Mouse (Mus musculus): ENCODE data around the gene H2al1g. TPM values are rescaled to one million over a fixed set of nuclear protein-coding genes. Genes with fewer than 3 reads are reported as not detected.
"Not testable (repeated sequence)": the region's sequence is repeated elsewhere in the genome, so short reads cannot be mapped to it uniquely, and the experiment has no call there.

The H2al1g gene
- not detected for total RNA-seq (2021)
- long read RNA-seq, experiment 1 = 0 reads
- long read RNA-seq, experiment 2 = 0 reads

DNA sequence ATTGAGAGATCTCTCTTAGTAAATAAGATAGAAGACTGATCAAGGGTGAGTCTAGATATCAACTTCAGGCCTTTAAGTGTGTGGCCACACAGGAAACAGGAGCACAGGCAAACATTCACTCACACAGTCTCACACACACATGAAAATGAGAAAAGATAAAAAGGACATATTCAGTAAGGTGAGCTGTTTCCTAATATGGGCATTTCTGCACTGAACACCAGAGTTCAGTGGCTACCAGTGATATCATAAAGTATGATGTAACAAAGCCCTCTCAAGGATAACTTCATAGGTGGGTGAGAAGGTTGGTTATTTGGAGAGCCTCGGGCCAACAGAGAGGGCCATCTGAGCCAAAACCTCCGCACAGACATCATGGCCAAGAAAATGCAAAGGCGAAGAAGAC, at the start of gene H2al1g:
Gene H2al1g, plus strand, starts transcription at position 301 of the 400 bp plus-strand sequence.
- not testable (repeated sequence) for DNase-seq (ENCODE audit: low spot score in 2 of 2)

DNA sequence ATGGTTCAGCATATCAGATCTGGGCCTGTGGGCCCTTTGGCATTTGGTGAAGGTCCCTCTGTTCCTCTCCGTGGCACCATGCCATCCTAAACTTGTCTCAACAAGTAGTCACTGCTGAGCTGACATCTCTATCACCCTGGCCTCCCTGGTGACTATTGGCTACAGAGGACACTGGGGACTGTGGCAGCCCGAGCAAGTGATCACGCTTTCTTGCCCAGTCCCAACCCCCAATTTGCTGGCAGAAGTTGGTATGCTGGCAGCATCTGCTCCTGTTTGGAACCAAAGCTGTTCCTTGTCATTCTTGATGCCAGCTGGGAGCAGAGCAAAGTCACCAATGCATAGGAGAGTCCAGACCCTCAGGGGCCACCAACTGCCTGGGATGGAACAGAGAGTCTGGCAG, 49.0 kb upstream of the H2al1g start:
- no peak for DNase-seq (ENCODE audit: low spot score in 2 of 2)

DNA sequence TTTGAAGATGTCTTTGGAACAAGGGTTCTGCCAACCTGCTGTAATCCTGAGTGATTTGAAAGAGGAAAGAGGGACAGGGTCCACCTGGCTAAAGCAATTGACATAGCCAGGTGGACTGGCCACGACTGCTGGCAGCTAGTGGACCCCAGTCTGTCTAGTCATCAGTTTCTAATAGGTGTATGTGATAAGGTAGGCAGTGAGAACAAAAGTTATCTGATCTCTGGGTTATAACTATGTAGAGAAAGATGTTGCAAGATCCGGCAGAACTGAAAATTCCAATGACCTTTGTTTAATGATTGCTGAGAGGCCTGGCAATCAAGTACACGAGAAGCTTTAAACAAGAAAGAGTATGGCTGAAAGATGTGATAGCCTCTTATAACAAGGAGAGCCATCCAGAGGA, 44.9 kb upstream of the H2al1g start:
- no peak for DNase-seq (ENCODE audit: low spot score in 2 of 2)

DNA sequence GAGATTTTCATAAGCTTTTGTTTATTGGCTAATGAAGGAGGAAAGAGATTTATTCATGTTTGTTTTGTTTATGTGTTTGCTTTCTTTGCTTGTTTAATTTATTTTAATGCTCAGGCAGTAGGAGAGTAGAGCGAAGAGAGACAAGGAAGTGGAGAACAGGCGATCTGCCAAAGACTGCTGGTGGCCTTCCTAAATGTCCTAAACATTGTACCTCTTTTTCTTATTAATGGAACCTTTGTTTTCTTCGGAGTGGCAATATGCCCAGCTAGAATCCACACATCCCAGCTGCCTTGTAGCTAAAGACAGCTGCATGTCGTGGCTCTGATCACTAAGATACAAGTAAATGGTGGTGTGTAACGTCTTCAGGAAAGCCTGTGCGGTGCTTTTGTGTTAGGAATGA, 41.0 kb upstream of the H2al1g start:
- no peak for DNase-seq (ENCODE audit: low spot score in 2 of 2)

DNA sequence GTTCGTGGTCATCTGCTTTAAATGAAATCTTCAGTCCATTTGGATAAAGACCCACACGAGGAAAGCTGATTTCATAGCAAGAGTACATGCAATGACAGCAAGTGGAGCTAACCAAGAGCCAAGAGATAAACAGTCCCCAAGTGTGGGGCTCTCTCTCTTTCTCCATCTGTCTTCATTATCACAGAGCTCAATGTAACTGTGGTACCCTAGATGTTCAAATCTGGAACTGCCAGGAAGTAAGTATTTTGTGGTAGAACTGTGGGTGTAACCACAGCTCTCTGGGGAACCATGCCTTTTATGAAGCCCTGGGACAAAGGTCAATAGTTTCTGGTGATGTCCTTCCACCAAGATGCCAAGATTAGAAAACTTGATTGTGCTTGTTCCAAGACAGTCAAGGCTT, 37.3 kb upstream of the H2al1g start:
- DNase-seq (ENCODE audit: low spot score in 2 of 2) = no peak

DNA sequence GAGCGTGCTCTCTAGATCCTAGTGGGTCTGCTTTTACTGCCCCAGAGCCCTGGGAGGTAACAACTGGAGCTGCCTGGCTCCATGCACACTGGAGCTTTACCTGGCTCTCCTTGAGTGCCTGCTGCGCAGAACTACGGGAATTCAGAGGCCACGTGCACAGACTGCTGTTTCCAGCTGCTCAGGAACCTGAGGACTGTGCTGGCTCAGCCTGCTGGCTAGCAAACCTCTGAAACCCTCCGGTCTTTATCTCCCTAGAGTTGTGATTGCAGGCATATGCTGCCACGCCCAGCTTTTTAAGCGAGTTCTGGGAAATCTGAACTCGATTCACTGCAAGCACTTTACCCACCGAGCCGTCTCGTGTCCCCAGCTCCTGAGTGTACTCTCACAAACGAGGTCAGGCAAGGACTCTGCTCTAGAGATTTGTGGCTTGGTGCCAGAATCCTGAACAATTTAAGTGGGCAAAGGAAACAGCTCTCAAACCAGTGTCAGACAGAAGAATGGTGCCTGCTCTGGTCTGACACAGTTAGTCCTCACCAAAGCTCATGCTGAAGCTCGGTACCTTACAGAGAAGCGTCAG, 29.7 kb upstream of the H2al1g start:
- DNase-seq (ENCODE audit: low spot score in 2 of 2) = no peak

DNA sequence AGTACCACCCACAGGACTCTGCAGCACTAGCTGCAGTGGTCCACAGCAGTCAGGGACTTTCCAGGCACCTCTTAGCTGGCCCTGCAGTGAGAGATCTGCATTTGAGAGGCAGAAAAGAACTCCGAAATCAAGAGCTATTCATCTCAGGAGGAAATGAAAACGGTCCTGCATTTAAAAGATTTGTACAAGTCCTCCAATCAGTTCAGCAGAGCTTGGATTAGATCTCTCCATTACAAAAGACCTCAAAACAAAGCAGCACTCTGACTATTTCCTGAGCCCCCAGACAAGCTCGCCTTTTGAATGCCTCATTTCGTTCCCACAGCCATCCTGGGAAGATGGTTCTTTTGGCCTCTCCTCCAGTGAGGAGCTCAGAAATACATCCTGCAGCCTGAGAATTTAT, 28.8 kb upstream of the H2al1g start:
- no peak for DNase-seq (ENCODE audit: low spot score in 2 of 2)

DNA sequence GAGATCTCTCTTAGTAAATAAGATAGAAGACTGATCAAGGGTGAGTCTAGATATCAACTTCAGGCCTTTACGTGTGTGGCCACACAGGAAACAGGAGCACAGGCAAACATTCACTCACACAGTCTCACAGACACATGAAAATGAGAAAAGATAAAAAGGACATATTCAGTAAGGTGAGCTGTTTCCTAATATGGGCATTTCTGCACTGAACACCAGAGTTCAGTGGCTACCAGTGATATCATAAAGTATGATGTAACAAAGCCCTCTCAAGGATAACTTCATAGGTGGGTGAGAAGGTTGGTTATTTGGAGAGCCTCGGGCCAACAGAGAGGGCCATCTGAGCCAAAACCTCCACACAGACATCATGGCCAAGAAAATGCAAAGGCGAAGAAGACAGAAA, 19.1 kb upstream of the H2al1g start, which contains the start of gene H2al1a:
Gene H2al1a, plus strand, starts transcription at position 301 of the 400 bp plus-strand sequence.
- not testable (repeated sequence) for DNase-seq (ENCODE audit: low spot score in 2 of 2)

DNA sequence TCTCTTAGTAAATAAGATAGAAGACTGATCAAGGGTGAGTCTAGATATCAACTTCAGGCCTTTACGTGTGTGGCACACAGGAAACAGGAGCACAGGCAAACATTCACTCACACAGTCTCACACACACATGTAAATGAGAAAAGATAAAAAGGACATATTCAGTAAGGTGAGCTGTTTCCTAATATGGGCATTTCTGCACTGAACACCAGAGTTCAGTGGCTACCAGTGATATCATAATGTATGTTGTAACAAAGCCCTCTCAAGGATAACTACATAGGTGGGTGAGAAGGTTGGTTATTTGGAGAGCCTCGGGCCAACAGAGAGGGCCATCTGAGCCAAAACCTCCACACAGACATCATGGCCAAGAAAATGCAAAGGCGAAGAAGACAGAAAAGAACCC, 15.9 kb upstream of the H2al1g start, which contains the start of gene H2al1b:
Gene H2al1b, plus strand, starts transcription at position 301 of the 400 bp plus-strand sequence.
- not testable (repeated sequence) for DNase-seq (ENCODE audit: low spot score in 2 of 2)

DNA sequence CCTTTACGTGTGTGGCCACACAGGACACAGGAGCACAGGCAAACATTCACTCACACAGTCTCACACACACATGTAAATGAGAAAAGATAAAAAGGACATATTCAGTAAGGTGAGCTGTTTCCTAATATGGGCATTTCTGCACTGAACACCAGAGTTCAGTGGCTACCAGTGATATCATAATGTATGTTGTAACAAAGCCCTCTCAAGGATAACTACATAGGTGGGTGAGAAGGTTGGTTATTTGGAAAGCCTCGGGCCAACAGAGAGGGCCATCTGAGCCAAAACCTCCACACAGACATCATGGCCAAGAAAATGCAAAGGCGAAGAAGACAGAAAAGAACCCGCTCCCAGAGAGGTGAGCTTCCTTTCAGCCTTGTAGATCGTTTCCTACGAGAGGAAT, 12.7 kb upstream of the H2al1g start, which contains the start of gene H2al1c:
Gene H2al1c, plus strand, starts transcription at position 301 of the 400 bp plus-strand sequence.
- not testable (repeated sequence) for DNase-seq (ENCODE audit: low spot score in 2 of 2)

DNA sequence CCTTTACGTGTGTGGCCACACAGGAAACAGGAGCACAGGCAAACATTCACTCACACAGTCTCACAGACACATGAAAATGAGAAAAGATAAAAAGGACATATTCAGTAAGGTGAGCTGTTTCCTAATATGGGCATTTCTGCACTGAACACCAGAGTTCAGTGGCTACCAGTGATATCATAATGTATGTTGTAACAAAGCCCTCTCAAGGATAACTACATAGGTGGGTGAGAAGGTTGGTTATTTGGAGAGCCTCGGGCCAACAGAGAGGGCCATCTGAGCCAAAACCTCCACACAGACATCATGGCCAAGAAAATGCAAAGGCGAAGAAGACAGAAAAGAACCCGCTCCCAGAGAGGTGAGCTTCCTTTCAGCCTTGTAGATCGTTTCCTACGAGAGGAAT, 9.5 kb upstream of the H2al1g start, which contains the start of gene H2al1d:
Gene H2al1d, plus strand, starts transcription at position 301 of the 400 bp plus-strand sequence.
- not testable (repeated sequence) for DNase-seq (ENCODE audit: low spot score in 2 of 2)

DNA sequence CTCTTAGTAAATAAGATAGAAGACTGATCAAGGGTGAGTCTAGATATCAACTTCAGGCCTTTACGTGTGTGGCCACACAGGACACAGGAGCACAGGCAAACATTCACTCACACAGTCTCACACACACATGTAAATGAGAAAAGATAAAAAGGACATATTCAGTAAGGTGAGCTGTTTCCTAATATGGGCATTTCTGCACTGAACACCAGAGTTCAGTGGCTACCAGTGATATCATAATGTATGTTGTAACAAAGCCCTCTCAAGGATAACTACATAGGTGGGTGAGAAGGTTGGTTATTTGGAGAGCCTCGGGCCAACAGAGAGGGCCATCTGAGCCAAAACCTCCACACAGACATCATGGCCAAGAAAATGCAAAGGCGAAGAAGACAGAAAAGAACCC, 6.4 kb upstream of the H2al1g start, which contains the start of gene H2al1e:
Gene H2al1e, plus strand, starts transcription at position 301 of the 400 bp plus-strand sequence.
- not testable (repeated sequence) for DNase-seq (ENCODE audit: low spot score in 2 of 2)

DNA sequence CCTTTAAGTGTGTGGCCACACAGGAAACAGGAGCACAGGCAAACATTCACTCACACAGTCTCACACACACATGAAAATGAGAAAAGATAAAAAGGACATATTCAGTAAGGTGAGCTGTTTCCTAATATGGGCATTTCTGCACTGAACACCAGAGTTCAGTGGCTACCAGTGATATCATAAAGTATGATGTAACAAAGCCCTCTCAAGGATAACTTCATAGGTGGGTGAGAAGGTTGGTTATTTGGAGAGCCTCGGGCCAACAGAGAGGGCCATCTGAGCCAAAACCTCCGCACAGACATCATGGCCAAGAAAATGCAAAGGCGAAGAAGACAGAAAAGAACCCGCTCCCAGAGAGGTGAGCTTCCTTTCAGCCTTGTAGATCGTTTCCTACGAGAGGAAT, 3.2 kb upstream of the H2al1g start, which contains the start of gene H2al1f:
Gene H2al1f, plus strand, starts transcription at position 301 of the 400 bp plus-strand sequence.
- not testable (repeated sequence) for DNase-seq (ENCODE audit: low spot score in 2 of 2)

DNA sequence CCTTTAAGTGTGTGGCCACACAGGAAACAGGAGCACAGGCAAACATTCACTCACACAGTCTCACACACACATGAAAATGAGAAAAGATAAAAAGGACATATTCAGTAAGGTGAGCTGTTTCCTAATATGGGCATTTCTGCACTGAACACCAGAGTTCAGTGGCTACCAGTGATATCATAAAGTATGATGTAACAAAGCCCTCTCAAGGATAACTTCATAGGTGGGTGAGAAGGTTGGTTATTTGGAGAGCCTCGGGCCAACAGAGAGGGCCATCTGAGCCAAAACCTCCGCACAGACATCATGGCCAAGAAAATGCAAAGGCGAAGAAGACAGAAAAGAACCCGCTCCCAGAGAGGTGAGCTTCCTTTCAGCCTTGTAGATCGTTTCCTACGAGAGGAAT, 3.1 kb downstream of the H2al1g start, which contains the start of gene H2al1h:
Gene H2al1h, plus strand, starts transcription at position 301 of the 400 bp plus-strand sequence.
- not testable (repeated sequence) for DNase-seq (ENCODE audit: low spot score in 2 of 2)

DNA sequence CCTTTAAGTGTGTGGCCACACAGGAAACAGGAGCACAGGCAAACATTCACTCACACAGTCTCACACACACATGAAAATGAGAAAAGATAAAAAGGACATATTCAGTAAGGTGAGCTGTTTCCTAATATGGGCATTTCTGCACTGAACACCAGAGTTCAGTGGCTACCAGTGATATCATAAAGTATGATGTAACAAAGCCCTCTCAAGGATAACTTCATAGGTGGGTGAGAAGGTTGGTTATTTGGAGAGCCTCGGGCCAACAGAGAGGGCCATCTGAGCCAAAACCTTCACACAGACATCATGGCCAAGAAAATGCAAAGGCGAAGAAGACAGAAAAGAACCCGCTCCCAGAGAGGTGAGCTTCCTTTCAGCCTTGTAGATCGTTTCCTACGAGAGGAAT, 6.3 kb downstream of the H2al1g start, which contains the start of gene H2al1i:
Gene H2al1i, plus strand, starts transcription at position 301 of the 400 bp plus-strand sequence.
- not testable (repeated sequence) for DNase-seq (ENCODE audit: low spot score in 2 of 2)

DNA sequence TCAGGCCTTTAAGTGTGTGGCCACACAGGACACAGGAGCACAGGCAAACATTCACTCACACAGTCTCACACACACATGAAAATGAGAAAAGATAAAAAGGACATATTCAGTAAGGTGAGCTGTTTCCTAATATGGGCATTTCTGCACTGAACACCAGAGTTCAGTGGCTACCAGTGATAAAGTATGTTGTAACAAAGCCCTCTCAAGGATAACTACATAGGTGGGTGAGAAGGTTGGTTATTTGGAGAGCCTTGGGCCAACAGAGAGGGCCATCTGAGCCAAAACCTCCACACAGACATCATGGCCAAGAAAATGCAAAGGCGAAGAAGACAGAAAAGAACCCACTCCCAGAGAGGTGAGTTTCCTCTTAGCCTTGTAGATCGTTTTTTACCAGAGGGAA, 9.5 kb downstream of the H2al1g start, which contains the start of gene H2al1j:
Gene H2al1j, plus strand, starts transcription at position 301 of the 400 bp plus-strand sequence.
- not testable (repeated sequence) for DNase-seq (ENCODE audit: low spot score in 2 of 2)

DNA sequence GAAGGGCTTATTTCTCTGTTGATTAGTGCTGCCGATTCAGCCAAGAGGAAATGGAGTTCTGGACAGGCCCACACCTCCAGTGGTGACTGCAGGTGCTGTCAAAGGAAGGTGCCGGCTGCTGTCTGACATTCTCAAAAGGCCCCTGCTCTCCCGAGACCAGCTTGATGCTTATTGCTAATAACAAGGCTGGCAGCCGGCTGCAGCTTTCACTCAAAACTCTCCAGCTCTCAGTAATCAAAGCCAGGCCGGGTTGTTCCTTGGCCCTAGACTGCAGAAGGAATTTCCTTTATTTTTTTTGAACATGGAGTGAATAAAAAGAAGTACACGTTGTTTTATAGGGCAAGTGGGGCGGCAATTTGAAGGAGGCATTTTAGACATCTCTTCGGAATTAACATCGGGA, 27.7 kb downstream of the H2al1g start:
- DNase-seq (ENCODE audit: low spot score in 2 of 2) = no peak

DNA sequence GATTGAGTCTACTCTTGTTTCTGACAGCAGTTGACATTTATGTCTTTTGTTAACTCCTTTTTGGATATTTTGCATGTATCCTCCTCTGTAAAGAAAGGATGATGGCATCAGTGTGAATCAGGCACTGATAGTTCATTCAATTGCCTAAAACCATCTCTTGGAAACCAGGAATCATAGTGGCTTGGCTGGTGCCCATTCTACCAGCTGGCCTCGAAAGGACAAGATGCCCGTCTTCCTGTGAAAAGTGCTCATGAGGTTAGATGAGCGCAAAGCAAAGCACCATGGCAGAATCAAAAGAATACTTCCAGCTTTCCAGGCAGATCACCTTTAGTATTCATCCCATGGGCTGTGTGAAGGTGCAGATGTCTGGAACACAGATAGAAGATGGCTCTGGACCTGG, 28.7 kb downstream of the H2al1g start:
- DNase-seq (ENCODE audit: low spot score in 2 of 2) = no peak

DNA sequence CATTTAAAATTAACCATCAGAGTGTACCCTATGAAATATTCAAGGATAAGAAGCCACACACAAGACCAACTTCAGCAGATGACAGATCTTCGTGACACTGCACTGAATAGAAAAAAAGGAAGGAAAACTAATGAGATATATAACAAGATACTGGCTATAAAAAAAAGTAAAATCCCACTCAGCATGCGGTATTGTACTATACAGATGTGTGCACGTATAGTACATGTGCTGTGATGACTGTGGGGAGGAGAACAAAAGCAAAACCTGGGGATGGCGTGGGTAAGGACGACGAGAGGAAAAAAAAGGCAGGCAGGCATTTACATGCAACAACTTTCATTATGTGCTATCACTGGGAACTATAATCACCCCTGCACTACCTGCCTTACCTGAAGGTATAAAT, 42.8 kb downstream of the H2al1g start:
- no peak for DNase-seq (ENCODE audit: low spot score in 2 of 2)

DNA sequence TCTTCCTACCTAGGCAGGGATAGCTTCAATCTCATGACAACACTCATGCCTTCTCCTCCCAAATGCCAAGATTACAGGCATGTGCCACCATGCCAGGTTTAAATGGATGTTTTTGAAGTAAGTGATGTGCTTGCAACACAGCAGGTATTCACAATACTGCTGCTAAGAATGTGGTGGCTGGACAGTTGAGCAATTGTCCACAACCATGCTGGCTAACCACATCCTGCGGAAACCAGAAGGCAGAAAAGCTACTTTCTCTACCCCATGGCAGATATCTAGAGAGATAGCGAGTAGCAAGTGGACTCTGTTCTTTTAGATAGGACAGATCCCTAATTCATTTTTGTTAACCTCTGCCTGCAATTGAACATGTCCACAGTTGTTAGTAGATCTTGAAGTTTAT, 43.2 kb downstream of the H2al1g start:
- DNase-seq (ENCODE audit: low spot score in 2 of 2) = no peak

DNA sequence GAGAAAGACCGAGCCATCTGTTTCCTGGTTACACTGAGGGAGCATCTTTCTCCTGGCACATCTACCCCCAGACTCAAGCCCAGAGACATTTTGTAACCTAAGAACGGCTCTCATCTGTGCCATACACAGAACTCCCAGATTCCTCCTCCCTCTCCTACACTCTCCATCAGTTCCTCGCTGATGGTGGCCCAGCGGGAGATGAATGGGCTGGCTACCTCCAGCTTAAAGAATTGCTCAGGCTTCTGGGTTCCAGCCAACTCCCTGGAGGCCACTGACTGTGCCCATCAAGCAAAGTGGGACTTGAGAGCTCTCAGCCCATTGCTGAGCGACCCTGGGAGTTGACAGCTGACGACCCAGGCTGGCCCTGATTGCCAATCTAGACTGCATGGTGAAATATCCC, 45.8 kb downstream of the H2al1g start:
- DNase-seq (ENCODE audit: low spot score in 2 of 2) = no peak

DNA sequence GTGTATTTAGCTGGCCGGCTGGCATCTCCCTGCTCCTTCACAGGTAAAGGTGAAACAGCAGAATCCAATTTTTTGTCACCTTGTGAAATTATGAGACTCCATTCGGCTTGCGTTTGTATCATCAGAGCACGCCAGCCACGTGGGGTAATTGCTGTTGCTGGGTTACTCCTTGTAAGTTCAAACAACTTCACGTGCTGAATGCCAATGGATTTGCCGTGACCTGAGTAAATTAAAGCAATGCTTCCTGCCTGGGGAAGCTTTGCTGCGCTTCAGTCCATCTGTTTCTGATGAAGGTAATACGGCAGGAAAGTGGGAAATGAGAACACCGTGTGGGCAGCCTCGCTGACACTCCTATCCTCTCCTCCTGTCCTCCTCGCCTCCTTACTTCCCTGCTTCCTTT, 47.1 kb downstream of the H2al1g start:
- DNase-seq (ENCODE audit: low spot score in 2 of 2) = no peak
